Mouse (Mus musculus) inflammation-experienced regulatory T-cells (primary cell): ENCODE results near the gene Asz1. TPM values are rescaled to one million over a fixed set of nuclear protein-coding genes. Genes with fewer than 3 reads are reported as not detected.

Experiments
- polyA plus RNA-seq, 2 experiments: library from polyadenylated mRNA; unstranded; fragments of 100-300 nt; shearing (Covaris generic); gene quantifications; one replicate each; pipeline ENCODE4 v1.2.1; 2017

Gene Asz1
- not detected for polyA plus RNA-seq

DNA sequence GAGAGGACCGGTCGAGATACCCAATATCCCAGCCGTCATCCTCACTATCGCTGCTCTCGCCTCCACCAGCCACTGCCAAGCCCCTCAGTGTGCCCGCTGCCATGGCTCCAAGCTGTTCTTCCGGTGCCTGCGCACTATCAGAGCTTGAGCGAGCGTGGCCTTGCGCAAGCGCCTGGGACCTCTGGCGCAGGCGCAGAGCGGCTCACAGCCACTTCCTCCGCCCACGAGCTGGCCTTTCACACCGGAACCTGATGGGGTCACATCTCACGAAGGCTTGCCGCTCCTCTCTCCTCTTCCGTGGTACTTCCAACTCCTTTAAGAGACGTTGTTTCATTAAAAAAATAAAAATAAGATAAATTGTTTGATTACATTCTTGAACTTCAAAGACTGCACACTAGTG is at the start of gene Asz1:
TSS of gene Asz1 (minus strand) at position 128 of the 400 bp plus-strand sequence.

GRCm38 (mm10) chr6:18029746-18030656 is 78.9 kb downstream of the Asz1 start, which contains the start of gene Wnt2:
TSS of gene Wnt2 (minus strand) at chr6:18030585.

Other genes starting within 250 kb of the Asz1 start
- not detected for gene Wnt2, start 78.5 kb downstream of the Asz1 start, polyA plus RNA-seq
- gene Cftr, start 61.6 kb upstream of the Asz1 start, polyA plus RNA-seq = under 1 TPM in 1 of 2 experiments, not detected in 1; 0.93 TPM